Mouse (Mus musculus) MEL (cell line): Measurements from ENCODE around the gene Slc13a1. TPM values are rescaled to one million over a fixed set of nuclear protein-coding genes. Genes with fewer than 3 reads are reported as not detected.

Source experiments
- DNase-seq: peaks from one replicate; pipeline ENCODE4 v3.0.0; 2011; ENCODE audit warnings: low read depth, low spot score
- H3K27ac ChIP-seq: 2 replicates; pipeline ENCODE4 v1.5.1; 2012; ENCODE audit warnings: low read depth, mild to moderate bottlenecking, control low read depth, low read length, moderate library complexity; ENCODE audit not compliant: control insufficient read depth
- H3K27me3 ChIP-seq, 2 experiments: fragments of 150-350 bp in 1 of 2; sonication (generic) in 1 of 2; 2 replicates each; pipeline ENCODE4 v1.6.1; 2012; ENCODE audit warnings: low read length in 2 of 2, mild to moderate bottlenecking in 2 of 2, improper control_type of control experiment in 1 of 2, moderate library complexity in 1 of 2; ENCODE audit not compliant: insufficient read depth in 2 of 2, control insufficient read depth in 1 of 2
- H3K36me3 ChIP-seq, 2 experiments: 2 replicates each; pipeline ENCODE4 v1.6.1; 2012 to 2014; ENCODE audit warnings: low read length in 2 of 2, improper control_type of control experiment in 1 of 2, inconsistent platforms in 1 of 2, mild to moderate bottlenecking in 1 of 2; ENCODE audit not compliant: insufficient read depth in 2 of 2, control insufficient read depth in 1 of 2
- H3K4me1 ChIP-seq, 2 experiments: fragments of 150-350 bp in 1 of 2; sonication (generic) in 1 of 2; 2 replicates each; pipeline ENCODE4 v1.6.1; 2012; ENCODE audit warnings: low read length in 2 of 2, improper control_type of control experiment in 1 of 2, mild to moderate bottlenecking in 1 of 2; ENCODE audit not compliant: insufficient read depth in 2 of 2, control insufficient read depth in 1 of 2
- H3K4me3 ChIP-seq, 2 experiments: fragments of 150-350 bp in 1 of 2; sonication (generic) in 1 of 2; 2 replicates each; pipeline ENCODE4 v1.5.1; 2012; ENCODE audit warnings: low read depth in 2 of 2, low read length in 2 of 2, mild to moderate bottlenecking in 2 of 2, moderate library complexity in 2 of 2, control low read depth in 1 of 2, improper control_type of control experiment in 1 of 2; ENCODE audit not compliant: control insufficient read depth in 1 of 2, insufficient read depth in 1 of 2
- H3K79me2 ChIP-seq: 2 replicates; pipeline ENCODE4 v1.6.1; 2012; ENCODE audit warnings: mild to moderate bottlenecking, low read length, moderate library complexity; ENCODE audit not compliant: control insufficient read depth, poor library complexity, insufficient read depth
- H3K9ac ChIP-seq: 2 replicates; pipeline ENCODE4 v1.6.1; 2012; ENCODE audit warnings: low read depth, mild to moderate bottlenecking, control low read depth, low read length, moderate library complexity; ENCODE audit not compliant: control insufficient read depth, poor library complexity, severe bottlenecking
- H3K9me3 ChIP-seq: fragments of 150-350 bp; sonication (generic); replicated peaks from 2 replicates; pipeline ENCODE4 v1.6.1; 2012; ENCODE audit warnings: mild to moderate bottlenecking, low read length, improper control_type of control experiment, moderate library complexity; ENCODE audit not compliant: insufficient read depth
- BHLHE40 ChIP-seq: IDR thresholded peaks from 2 replicates; pipeline ENCODE4 v1.6.1; 2012; ENCODE audit warnings: low read depth, mild to moderate bottlenecking, inconsistent platforms, low read length, improper control_type of control experiment, borderline replicate concordance
- CHD2 ChIP-seq: IDR thresholded peaks from 2 replicates; pipeline ENCODE4 v1.6.1; 2011; ENCODE audit warnings: low read length, improper control_type of control experiment
- EP300 ChIP-seq, 2 experiments: IDR thresholded peaks; 2 replicates each; pipeline ENCODE4 v1.6.1; 2011; ENCODE audit warnings: improper control_type of control experiment in 2 of 2, low read length in 2 of 2, low read depth in 1 of 2, mild to moderate bottlenecking in 1 of 2
- HCFC1 ChIP-seq: IDR thresholded peaks from 2 replicates; pipeline ENCODE4 v1.6.1; 2012; ENCODE audit warnings: low read depth, mild to moderate bottlenecking, inconsistent platforms, low read length, improper control_type of control experiment, moderate library complexity
- KAT2A ChIP-seq: conservative IDR thresholded peaks from 2 replicates; pipeline ENCODE4 v1.6.1; 2012; ENCODE audit warnings: low read depth, low read length, improper control_type of control experiment, inconsistent platforms
- MAFK ChIP-seq: IDR thresholded peaks from 2 replicates; pipeline ENCODE4 v1.6.1; 2011; ENCODE audit warnings: low read depth, mild to moderate bottlenecking, low read length, improper control_type of control experiment, borderline replicate concordance
- MAX ChIP-seq: IDR thresholded peaks from 2 replicates; pipeline ENCODE4 v1.6.1; 2011; ENCODE audit warnings: low read length, improper control_type of control experiment
- MEF2A ChIP-seq: IDR thresholded peaks from 2 replicates; pipeline ENCODE4 v1.6.1; 2014; ENCODE audit warnings: low read depth, mild to moderate bottlenecking, inconsistent platforms, low read length, improper control_type of control experiment; ENCODE audit not compliant: poor library complexity, insufficient replicate concordance, severe bottlenecking; ENCODE audit errors: extremely low read depth
- MXI1 ChIP-seq: IDR thresholded peaks from 2 replicates; pipeline ENCODE4 v1.6.1; 2011; ENCODE audit warnings: mild to moderate bottlenecking, low read depth, low read length, improper control_type of control experiment
- MYB ChIP-seq: IDR thresholded peaks from 2 replicates; pipeline ENCODE4 v1.6.1; 2011; ENCODE audit warnings: mild to moderate bottlenecking, low read depth, low read length, improper control_type of control experiment
- MYC ChIP-seq: IDR thresholded peaks from 2 replicates; pipeline ENCODE4 v1.6.1; 2011; ENCODE audit warnings: low read depth, mild to moderate bottlenecking, low read length, improper control_type of control experiment, moderate library complexity
- POLR2A ChIP-seq, 2 experiments: IDR thresholded peaks; 2 replicates each; pipeline ENCODE4 v1.6.1; 2011 to 2012; ENCODE audit warnings: low read length in 2 of 2, mild to moderate bottlenecking in 2 of 2, control low read depth in 1 of 2, improper control_type of control experiment in 1 of 2, low read depth in 1 of 2, moderate library complexity in 1 of 2; ENCODE audit not compliant: control insufficient read depth in 1 of 2, insufficient read depth in 1 of 2, poor library complexity in 1 of 2
- POLR2AphosphoS2 ChIP-seq: IDR thresholded peaks from 2 replicates; pipeline ENCODE4 v1.6.1; 2011; ENCODE audit warnings: low read length, improper control_type of control experiment
- RCOR1 ChIP-seq: IDR thresholded peaks from 2 replicates; pipeline ENCODE4 v1.6.1; 2012; ENCODE audit warnings: low read depth, mild to moderate bottlenecking, inconsistent platforms, low read length, improper control_type of control experiment
- TBP ChIP-seq: IDR thresholded peaks from 2 replicates; pipeline ENCODE4 v1.8.0; 2011; ENCODE audit warnings: low read depth, low read length, improper control_type of control experiment
- UBTF ChIP-seq: IDR thresholded peaks from 2 replicates; pipeline ENCODE4 v1.6.1; 2012; ENCODE audit warnings: low read depth, mild to moderate bottlenecking, inconsistent platforms, low read length, improper control_type of control experiment, moderate library complexity, borderline replicate concordance; ENCODE audit not compliant: insufficient read depth
- ZC3H11A ChIP-seq: IDR thresholded peaks from 2 replicates; pipeline ENCODE4 v1.6.1; 2012; ENCODE audit warnings: low read depth, mild to moderate bottlenecking, inconsistent platforms, low read length, improper control_type of control experiment
- ZKSCAN1 ChIP-seq: IDR thresholded peaks from 2 replicates; pipeline ENCODE4 v1.6.1; 2012; ENCODE audit warnings: low read depth, mild to moderate bottlenecking, inconsistent platforms, low read length, improper control_type of control experiment, moderate library complexity
- polyA plus RNA-seq, 2 experiments: library from polyadenylated mRNA; stranded (reverse) in 1 of 2; unstranded in 1 of 2; fragments of >175 nt in 1 of 2; fragments of >200 nt in 1 of 2; gene quantifications; 2 replicates each; pipeline versions ENCODE4 v1.2.1 to v1.2.4; 2012; ENCODE audit warnings: low replicate concordance in 2 of 2, low read depth in 1 of 2; ENCODE audit not compliant: insufficient read length in 2 of 2, insufficient read depth in 1 of 2, missing spikeins in 1 of 2
- total RNA-seq: library from RNA; depleted of rRNA; stranded (reverse); fragments of 300-350 nt; gene quantifications from 2 replicates; pipeline ENCODE4 v1.2.3, GENCODE M21; 2012

Gene Slc13a1
- total and polyA plus RNA-seq, 3 experiments, result not detected

DNA sequence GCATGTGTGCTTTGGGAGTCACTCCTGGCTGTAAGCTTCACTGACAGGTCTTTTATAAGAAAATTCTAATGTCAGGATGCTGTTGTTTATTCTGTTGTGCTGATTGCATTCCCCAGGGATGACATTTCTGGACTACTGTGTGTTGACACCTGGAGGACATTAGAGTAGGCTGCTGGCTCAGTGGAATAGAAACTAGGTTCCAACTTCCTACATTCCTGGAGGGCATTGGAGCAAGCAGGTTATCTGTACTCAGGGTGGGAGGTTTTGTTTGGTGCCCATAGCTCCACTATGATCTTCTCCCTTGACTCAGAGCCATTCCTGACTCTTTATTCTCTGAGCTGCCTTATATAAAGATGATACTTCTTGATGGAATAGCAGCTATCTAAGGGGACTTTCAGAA is 45.3 kb downstream of the Slc13a1 start:
- DNase-seq, result no peak
- Histone ChIP-seq H3K4me3 (no peak overlapping the region), H3K79me2 (no peaks in the 10 kb centered on the region)
- no peak for TF ChIP-seq UBTF
- TF ChIP-seq ZC3H11A, result no peak
- TF ChIP-seq TBP, result no peak
- TF ChIP-seq MAX, result no peak
- no peak for TF ChIP-seq MXI1
- TF ChIP-seq POLR2A (IDR thresholded peaks at IDR 0.05; ENCODE audit: control insufficient read depth in 1 of 2, insufficient read depth in 1 of 2, low read depth in 1 of 2, low read length in 2 of 2, poor library complexity in 1 of 2), result no peak
- TF ChIP-seq POLR2AphosphoS2, result no peak
- TF ChIP-seq EP300 (IDR thresholded peaks at IDR 0.05; ENCODE audit: low read depth in 1 of 2, low read length in 2 of 2), result no peak
- TF ChIP-seq ZKSCAN1, result no peak
- TF ChIP-seq MEF2A, result no peak
- TF ChIP-seq MYC, result no peak
- TF ChIP-seq HCFC1, result no peak
- no peak for TF ChIP-seq MAFK
- TF ChIP-seq, all 39 proteins: peak for 0
- no peak overlapping the region for H3K9ac ChIP-seq
- no peaks in the 10 kb centered on the region for H3K27me3 ChIP-seq
- no peaks in the 10 kb centered on the region for H3K9me3 ChIP-seq
- H3K27ac ChIP-seq, result no peak overlapping the region
- H3K4me1 ChIP-seq, result no peaks in the 10 kb centered on the region
- no peaks in the 10 kb centered on the region for H3K36me3 ChIP-seq

DNA sequence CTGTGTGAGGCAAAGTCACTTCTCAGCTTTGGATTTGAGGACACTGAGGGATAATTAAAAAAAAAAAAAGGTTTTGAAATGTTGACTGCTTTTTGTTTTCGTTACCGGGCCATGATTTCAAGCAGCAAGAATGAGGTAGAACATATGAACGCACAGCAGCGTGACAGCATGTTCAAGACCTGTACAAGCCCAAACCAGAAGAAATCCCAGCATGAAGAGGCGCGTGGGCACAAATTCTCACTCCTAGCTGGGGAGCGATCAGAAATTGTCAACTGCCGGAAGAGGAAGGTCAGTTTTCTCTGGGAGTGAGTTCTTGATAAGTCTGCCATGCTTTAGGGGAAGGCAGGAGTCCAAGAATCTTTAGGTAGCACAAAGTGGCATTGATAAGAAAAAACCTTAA is 56.3 kb downstream of the Slc13a1 start:
- Histone ChIP-seq H3K79me2 (no peaks in the 10 kb centered on the region), H3K4me1 (no peaks in the 10 kb centered on the region), H3K36me3 (no peaks in the 10 kb centered on the region), H3K9me3 (no peaks in the 10 kb centered on the region), H3K27ac (no peak overlapping the region), H3K4me3 (no peak overlapping the region), H3K27me3 (no peaks in the 10 kb centered on the region), H3K9ac (no peak overlapping the region)
- no peak for DNase-seq
- no peak for TF ChIP-seq MEF2A
- no peak for TF ChIP-seq MYC
- TF ChIP-seq MXI1, result no peak
- no peak for TF ChIP-seq HCFC1
- TF ChIP-seq BHLHE40, result no peak
- TF ChIP-seq KAT2A, result no peak
- TF ChIP-seq MYB, result no peak
- TF ChIP-seq MAX, result no peak
- TF ChIP-seq CHD2, result no peak
- TF ChIP-seq RCOR1, result no peak
